Mouse (Mus musculus): ENCODE measurements at regions not wholly inside any gene's neighbourhood (a gene's known extent, or its start where the extent isn't known, plus 50 kb on each side); places are given as distances from the start of the nearest gene placed in this dataset.
"Not testable (repeated sequence)": the region's sequence is repeated elsewhere in the genome, so short reads cannot be mapped to it uniquely, and the experiment has no call there.

- DNase-seq (ENCODE audit: low read depth): no peak
Observed at GRCm38 (mm10) chr12:69524337-69525035, 58.3 kb downstream of the Vcpkmt start.

GRCm38 (mm10) chr12:69519869-69520268 lies 63.0 kb downstream of the Vcpkmt start:
- no peak for DNase-seq (ENCODE audit: low read depth)

- no peak for DNase-seq (ENCODE audit: low read depth)
Observed at GRCm38 (mm10) chr12:69519028-69519427, 63.8 kb downstream of the Vcpkmt start.

DNA sequence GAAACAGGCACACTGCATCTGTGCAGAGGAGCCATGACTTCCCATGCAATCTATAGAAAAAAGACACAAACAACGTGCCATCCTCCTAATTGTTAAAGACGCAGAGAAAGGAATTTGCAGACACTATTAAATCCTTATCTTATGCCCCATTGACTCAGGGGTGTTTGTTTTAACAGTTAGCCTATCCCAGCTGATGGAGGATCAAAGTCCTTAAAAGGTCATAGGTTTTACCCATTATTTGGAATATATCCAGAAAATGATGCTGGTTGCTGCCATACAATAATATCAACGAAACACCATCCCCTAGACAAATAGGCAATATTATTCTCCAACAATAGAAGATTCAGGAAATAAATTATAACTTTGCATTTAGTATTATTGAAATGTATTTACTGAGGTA lies 65.2 kb downstream of the Vcpkmt start:
- no peak for DNase-seq (ENCODE audit: low read depth)

DNA sequence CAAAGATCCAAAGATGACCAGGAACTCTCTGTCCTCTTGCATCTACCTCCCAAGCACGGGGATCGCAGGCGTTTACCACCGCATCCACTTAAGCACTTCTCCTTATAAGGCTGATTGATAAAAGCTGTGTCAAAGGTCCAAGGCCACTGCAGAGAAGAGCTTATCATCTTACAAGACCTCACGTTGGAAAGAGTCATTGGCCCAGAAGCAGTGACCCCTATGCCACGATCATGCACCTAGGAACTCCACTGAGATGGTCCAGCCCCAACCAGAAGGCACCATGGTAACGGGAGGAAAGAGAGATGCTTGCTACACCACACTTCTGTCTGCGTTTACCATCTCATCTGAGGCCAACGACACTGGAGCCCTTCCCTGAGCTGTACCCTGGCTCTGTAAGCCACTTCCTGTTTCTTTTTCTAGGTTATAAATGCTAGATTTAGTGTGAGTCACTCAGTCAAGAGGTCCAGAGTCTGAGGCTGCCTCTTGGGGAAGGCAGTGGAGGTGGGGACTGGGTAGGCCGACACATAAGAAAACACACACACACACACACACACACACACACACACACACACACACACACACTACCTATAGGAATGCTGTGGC lies 66.4 kb downstream of the Vcpkmt start:
- peak; percentile 67 for DNase-seq (ENCODE audit: low read depth)

DNA sequence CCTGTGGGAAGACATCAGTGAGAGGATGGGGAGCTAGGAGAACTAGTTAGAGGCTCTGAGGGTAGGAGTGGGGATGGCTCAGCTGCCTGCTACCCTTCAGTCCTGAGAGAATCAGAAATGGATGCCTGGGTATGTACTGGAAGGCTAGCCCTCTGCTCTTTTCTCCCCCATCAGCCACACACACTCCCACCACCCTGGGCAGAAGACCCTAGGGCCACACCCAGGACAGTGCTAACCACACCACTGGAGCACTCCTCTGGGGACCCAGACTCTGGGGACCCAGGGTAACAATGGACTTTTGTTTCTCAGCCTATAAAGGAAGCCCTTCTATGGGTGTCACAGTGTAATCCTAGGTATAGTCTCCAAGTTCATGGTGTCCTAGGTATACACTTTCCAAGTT lies 67.0 kb downstream of the Vcpkmt start:
- no peak for DNase-seq (ENCODE audit: low read depth)

DNA sequence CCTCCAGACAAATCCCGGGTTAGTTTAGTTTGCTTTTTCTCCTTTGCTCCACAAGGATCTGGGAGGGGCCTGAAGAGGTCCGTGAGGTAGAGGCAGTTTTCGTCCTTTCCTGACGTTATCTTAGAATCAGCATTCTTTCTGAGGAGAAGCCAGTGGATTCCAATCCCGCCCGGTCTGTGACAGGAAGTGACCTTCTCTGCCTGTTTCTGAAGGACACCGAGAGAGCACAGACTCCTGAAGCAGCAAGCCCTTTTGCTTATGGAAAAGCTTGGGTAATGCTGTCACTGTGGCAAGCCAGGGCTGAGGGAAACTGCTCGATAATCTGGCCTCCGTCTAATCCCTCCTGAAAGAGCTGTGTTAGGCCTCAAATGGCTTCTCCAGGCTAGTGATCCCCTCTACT lies 67.7 kb downstream of the Vcpkmt start:
- no peak for DNase-seq (ENCODE audit: low read depth)

DNA sequence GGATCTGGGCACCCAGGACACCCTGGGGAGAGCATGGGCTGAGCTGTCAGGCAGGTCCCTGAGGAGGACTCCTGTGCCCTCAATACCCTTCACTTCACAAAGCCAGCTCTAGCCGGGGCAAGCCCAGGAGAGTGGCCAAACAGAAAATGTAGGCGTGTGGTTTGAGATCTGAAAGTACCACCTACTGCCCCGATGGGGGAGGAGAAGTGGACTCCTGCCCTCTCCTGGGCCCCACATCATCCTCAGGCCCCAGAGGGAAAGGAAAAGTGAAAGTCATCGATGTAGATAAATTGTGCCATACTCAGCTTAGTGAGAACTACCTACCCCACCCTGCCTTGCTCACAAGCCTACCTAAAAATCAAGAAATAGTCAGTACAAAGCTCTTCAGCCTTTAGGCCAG lies 69.7 kb downstream of the Vcpkmt start:
- peak; percentile 55 for DNase-seq (ENCODE audit: low read depth)

DNA sequence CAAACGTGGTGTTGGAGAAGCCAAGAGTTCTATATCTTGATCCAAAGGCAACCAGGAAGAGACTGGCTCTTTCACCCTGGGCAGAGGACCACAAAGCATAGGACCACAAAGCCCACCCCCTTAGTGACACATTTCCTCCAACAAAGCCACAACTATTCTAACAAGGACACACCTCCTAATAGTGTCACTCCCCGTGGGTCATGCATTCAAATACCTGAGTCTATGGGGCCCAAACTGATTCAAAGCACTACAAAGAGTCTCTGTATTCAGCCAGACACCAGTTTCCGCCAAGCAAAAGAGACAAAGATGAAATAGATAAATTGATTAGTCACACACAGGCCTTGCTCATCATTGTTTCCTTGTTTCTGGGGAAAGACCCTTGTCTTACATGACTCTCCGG lies 72.1 kb downstream of the Vcpkmt start:
- no peak for DNase-seq (ENCODE audit: low read depth)

- not testable (repeated sequence) for DNase-seq (ENCODE audit: low read depth)
Observed at GRCm38 (mm10) chr12:69509180-69509579, 73.6 kb downstream of the Vcpkmt start.

GRCm38 (mm10) chr12:69507906-69508305 lies 74.9 kb downstream of the Vcpkmt start:
- DNase-seq (ENCODE audit: low read depth): no peak

GRCm38 (mm10) chr12:69507333-69507732 lies 75.5 kb downstream of the Vcpkmt start:
- DNase-seq (ENCODE audit: low read depth): no peak

GRCm38 (mm10) chr12:69502706-69503070 lies 80.1 kb downstream of the Vcpkmt start:
- peak; percentile 67 for DNase-seq (ENCODE audit: low read depth)

DNA sequence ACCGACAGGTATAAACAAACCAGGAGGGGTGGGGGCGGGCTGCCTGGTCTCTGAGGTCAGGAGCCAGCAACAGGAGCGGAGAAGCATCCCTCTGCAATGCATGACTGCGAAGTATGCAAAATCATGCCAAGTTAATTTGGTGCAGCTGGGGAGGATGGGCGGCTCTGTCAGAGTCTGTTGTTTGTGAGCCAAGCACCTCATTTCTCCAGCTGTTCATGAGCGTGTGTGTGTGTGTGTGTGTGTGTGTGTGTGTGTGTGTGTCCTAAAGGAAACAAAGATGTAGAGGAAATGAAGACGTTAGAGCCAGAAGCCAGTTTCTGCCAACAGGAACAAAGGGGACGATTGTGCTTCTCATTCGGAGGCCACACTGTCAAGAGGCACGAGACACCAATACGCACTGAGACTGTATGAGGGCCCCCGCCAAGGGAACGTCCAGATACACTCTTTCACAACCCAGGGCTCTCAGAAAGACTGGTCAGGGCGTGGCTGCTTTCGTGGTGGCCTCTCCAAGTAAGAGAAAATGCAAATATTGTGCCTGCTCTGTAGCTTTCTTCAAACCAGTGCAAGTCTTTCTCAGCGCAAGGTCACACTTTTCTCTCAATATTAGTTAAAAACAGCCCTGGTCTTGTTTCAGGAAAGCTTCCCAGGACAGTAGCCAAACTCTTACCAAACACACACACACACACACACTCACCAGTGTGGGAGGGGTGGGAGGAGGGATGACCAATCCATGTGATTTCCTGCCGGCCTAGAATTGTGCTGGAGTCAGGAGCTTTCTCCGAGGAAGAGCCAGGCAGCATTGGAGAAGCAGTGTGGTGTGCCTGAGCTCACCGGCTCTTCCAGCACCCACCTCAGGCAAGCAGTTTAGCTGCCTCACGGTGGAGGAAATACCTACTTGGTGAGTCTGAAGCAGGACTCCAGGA lies 80.8 kb downstream of the Vcpkmt start:
- DNase-seq (ENCODE audit: low read depth): peak; percentile 95

DNA sequence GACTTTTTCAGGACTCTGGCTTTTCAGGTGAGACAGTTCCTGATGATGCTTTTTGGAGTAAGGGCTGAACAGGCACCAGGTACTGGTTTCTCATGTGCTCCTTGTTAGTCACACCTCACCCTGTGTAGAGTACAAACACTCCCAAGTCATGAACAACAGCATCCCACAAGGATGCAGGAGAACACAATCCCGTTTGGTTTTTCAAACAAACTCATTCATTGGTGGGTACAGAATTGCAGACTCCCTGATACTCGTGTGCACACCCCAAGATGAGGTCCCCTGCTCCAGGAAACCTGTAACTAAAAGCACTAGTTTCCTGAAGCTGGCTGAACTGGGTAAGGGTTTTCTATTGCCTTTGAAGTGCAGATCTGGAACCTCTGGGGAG lies 81.5 kb downstream of the Vcpkmt start:
- no peak for DNase-seq (ENCODE audit: low read depth)

- DNase-seq (ENCODE audit: low read depth): peak; percentile 76
Observed at GRCm38 (mm10) chr12:69500600-69501345, 82.1 kb downstream of the Vcpkmt start.

DNA sequence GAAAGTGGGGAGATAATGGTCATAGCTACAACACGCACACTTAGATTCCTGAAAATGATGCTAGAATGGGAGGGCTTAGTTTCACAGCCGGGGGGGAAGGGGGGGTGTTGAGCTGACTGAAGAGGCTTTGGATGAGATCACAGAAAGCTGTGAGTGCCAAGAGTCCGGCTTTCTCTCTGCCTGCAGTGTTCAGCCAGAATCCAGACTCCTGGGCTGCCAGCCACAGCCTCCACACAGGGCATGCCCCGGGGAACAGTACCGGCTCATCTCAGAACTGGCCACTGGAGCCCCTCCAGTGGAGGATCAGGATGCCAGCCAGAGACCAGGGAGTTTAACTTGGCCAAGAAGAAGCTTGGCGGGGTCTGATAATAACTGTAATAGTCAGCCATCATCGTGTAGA lies 85.7 kb downstream of the Vcpkmt start:
- DNase-seq (ENCODE audit: low read depth): peak; percentile 96

DNA sequence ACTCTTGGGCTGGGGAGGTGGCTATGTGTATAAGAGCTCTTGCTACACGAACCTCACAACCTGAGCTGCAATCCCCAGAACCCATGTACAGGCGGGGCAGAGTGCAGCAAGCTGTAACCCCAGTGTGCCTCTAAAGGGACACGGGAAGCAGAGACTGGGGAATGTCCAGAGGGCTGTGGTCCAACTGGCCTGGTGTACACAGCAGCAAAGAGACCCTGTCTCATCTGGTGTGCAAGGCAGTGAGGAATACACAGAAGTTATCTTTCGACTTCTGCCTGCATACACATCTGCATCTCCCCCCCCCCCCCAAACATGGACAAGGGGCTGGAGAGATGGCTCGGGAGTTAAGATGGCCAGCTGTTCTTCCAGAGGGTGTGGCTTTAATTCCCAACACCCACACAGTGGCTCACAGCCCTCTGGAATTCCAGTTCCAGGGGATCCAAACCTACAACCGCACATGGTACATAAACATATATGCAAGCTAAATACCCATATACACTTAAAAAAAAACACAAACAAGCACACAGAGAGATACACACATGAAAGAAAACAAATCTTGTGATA lies 86.4 kb downstream of the Vcpkmt start:
- no peak for DNase-seq (ENCODE audit: low read depth)

GRCm38 (mm10) chr12:69495776-69496175 lies 87.1 kb downstream of the Vcpkmt start:
- no peak for DNase-seq (ENCODE audit: low read depth)

DNA sequence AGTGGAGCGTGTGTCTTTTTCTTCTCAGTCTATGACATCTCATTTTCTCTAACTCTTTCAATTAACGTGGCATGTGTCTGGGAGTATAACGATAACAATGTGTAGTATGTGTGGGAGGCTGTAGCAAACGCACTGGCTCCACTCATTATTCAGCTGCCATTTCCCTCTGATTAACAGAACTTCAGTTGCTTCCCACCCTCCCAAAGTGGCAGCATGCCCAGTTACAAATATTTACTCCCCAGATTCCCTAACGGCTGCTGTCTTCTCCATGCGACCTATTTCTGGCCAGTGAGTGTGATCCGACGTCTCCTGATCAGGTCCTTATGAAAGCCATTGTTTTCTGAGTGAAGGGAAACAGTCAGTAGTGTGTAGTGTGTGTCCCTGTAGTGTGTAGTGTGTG lies 88.2 kb downstream of the Vcpkmt start:
- DNase-seq (ENCODE audit: low read depth): peak; percentile 44

- DNase-seq (ENCODE audit: low read depth): no peak
Observed at GRCm38 (mm10) chr12:69489686-69490085, 93.1 kb downstream of the Vcpkmt start.

DNA sequence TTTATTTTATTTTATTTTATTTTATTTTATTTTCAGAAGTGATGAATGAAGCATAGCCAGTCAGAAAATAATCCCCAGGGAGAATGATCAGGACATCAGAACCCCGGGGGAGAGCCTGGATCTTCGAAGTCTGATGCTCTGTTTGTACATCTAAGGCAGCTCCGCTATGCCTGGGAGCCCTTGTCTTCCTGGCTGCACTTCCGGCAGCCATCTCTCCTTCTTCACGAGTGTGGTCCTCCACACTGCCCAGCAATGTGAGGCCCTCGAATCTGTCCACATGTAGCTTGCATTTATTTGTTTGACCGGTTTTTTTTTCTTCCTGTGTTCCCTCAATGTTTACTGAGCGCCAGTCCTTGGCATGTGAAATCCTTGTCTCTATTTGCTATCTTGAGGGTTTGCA lies 95.9 kb downstream of the Vcpkmt start:
- DNase-seq (ENCODE audit: low read depth): no peak

All from NIH3T3 (cell line).